Mouse (Mus musculus) ES-E14 (cell line): Measurements from ENCODE around the gene Mrpl16.
A peak's percentile ranks its signal among the peaks of the same experiment; 100 is the strongest.

Experiments
- HCFC1 ChIP-seq: IDR thresholded peaks from 2 replicates; pipeline ENCODE4 v1.6.1; 2012; ENCODE audit warnings: low read length, inconsistent platforms, borderline replicate concordance; ENCODE audit not compliant: insufficient read depth
- ZC3H11A ChIP-seq: IDR thresholded peaks from 2 replicates; pipeline ENCODE4 v1.6.1; 2012; ENCODE audit warnings: low read depth, mild to moderate bottlenecking, inconsistent platforms, low read length, borderline replicate concordance

- TF ChIP-seq ZC3H11A, result no peak
- peak; percentile 71; the same call in 1 of the 2 replicates for TF ChIP-seq HCFC1
These were observed at the start of gene Mrpl16 for GRCm38 (mm10) chr19:11770205-11770892.
